Mouse (Mus musculus) liver, embryonic 11.5 days (tissue): ENCODE data around the gene Cep295nl. TPM values are rescaled to one million over a fixed set of nuclear protein-coding genes. Genes with fewer than 3 reads are reported as not detected.

Experiments
- ATAC-seq: fragments of 200-750 bp; cut with Nextera tagmentation; replicated peaks from 2 replicates; pipeline ENCODE4 v1.8.0; 2017; ENCODE audit warnings: moderate number of reproducible peaks, mild to moderate bottlenecking, moderate TSS enrichment, moderate library complexity; ENCODE audit not compliant: low FRiP score
- DNase-seq: peaks from one replicate; pipeline ENCODE4 v3.0.0-alpha.2; 2017; ENCODE audit warnings: low spot score
- H3K27ac ChIP-seq: fragments of 300-500 bp; sonication (generic); 2 replicates; pipeline ENCODE4 v1.5.1; 2014; ENCODE audit warnings: mild to moderate bottlenecking, low read depth, low read length, control low read depth
- H3K27me3 ChIP-seq: fragments of 300-500 bp; sonication (generic); replicated peaks from 2 replicates; pipeline ENCODE4 v1.6.1; 2014; ENCODE audit warnings: low read length, mixed read lengths; ENCODE audit not compliant: control insufficient read depth, insufficient read depth
- H3K36me3 ChIP-seq: fragments of 300-500 bp; sonication (generic); 2 replicates; pipeline ENCODE4 v1.6.1; 2014; ENCODE audit warnings: mild to moderate bottlenecking, low read length, moderate library complexity, mixed read lengths; ENCODE audit not compliant: control insufficient read depth, insufficient read depth
- H3K4me1 ChIP-seq: fragments of 300-500 bp; sonication (generic); replicated peaks from 2 replicates; pipeline ENCODE4 v1.6.1; 2014; ENCODE audit warnings: low read length, mixed read lengths; ENCODE audit not compliant: control insufficient read depth, insufficient read depth
- H3K4me2 ChIP-seq: fragments of 300-500 bp; sonication (generic); 2 replicates; pipeline ENCODE4 v1.6.1; 2014; ENCODE audit warnings: mild to moderate bottlenecking, control low read depth, moderate library complexity
- H3K4me3 ChIP-seq: fragments of 300-500 bp; sonication (generic); 2 replicates; pipeline ENCODE4 v1.5.1; 2014; ENCODE audit warnings: low read depth, low read length, control low read depth
- H3K9ac ChIP-seq: fragments of 300-500 bp; sonication (generic); 2 replicates; pipeline ENCODE4 v1.6.1; 2014; ENCODE audit warnings: low read depth, low read length, control low read depth
- H3K9me3 ChIP-seq: fragments of 300-500 bp; sonication (generic); 2 replicates; pipeline ENCODE4 v1.6.1; 2016; ENCODE audit warnings: low read length, inconsistent platforms, mixed read lengths; ENCODE audit not compliant: control insufficient read depth
- WGBS: fragments of 180-500 bp; shearing (Covaris S2); extraction: QIAGEN DNeasy Blood & Tissue Kit; methylation state at CpG from one replicate; pipeline ENCODE4 v1.1.7; 2014; 5-methylcytosine and 5-hydroxymethylcytosine counted together
- polyA plus RNA-seq: library from polyadenylated mRNA; unstranded; fragments of >200 nt; fragmentation: Nextera tagmentation; extraction: Ambion mirVana; gene quantifications from 2 replicates; pipeline ENCODE4 v1.2.1, GENCODE M21; 2014

The Cep295nl gene
- polyA plus RNA-seq, 1 experiment from 2014 or later = not detected

DNA sequence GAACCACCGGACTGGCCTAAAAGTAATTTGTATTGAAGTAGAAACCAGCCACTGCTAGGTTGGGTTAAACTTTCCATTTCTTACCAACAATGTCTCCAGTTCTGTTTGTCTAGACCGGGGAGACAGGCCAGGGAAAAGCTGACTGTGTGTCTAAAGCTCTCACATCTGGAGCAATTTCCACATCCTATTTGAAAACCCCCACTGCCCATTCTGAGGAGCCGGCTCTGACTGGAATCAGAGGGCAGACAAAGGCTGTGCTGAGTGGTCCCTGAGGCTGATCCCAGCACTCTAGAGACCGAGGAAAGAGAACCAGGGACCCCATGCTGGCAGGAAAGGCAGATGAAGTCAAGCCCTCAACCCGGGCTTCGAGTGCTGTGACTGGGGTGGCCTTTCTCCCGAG is 30.3 kb upstream of the Cep295nl start:
- no peak for ATAC-seq
- DNase-seq = no peak
- Histone ChIP-seq H3K4me1 (no peaks in the 10 kb centered on the region), H3K27ac (no peak overlapping the region), H3K4me2 (no peak overlapping the region), H3K9ac (no peak overlapping the region), H3K36me3 (no peaks in the 10 kb centered on the region), H3K4me3 (no peak overlapping the region), H3K27me3 (no peaks in the 10 kb centered on the region; the same call in 1 of the 2 replicates), H3K9me3 (no peaks in the 10 kb centered on the region)
- WGBS = 63% methylated on average over 7 of the region's 7 CpGs

- Histone ChIP-seq H3K4me2 (no peak overlapping the region), H3K27me3 (no peaks in the 10 kb centered on the region; the same call in 1 of the 2 replicates), H3K27ac (no peak overlapping the region), H3K9ac (no peak overlapping the region), H3K4me1 (no peaks in the 10 kb centered on the region), H3K36me3 (no peaks in the 10 kb centered on the region), H3K9me3 (no peaks in the 10 kb centered on the region), H3K4me3 (no peak overlapping the region)
- ATAC-seq (no peak), DNase-seq (no peak)
- whole genome bisulfite sequencing = 79% methylated on average over 7 of the region's 7 CpGs
These were observed 29.6 kb upstream of the Cep295nl start for GRCm38 (mm10) chr11:118371876-118372275.

DNA sequence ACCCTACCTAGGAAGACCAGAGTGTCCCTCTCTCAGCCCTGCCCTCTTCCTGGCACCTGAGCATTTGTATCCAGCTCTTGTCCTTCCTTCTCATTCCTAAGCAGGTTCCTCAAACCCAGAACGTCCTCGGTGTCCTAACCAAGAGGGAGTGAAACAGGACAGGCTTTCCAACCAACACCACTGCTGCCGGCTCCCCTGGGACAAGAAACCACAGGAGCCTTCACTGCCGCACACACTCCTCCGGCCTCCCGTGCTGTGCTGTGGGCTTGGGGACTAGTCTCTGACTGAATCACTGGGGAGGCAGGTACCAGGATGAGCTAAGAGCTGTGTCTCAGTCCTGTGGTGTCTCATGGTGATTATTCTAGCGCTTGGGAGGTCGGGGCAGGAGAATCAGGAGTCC is 27.4 kb upstream of the Cep295nl start:
- no peaks in the 10 kb centered on the region for H3K9me3 ChIP-seq

GRCm38 (mm10) chr11:118369251-118369650 is 27.0 kb upstream of the Cep295nl start:
- Histone ChIP-seq H3K4me1 (no peaks in the 10 kb centered on the region), H3K9me3 (no peaks in the 10 kb centered on the region), H3K9ac (no peak overlapping the region), H3K36me3 (no peaks in the 10 kb centered on the region), H3K27me3 (no peaks in the 10 kb centered on the region), H3K4me2 (no peak overlapping the region), H3K4me3 (no peak overlapping the region), H3K27ac (no peak overlapping the region)
- DNase-seq = no peak
- ATAC-seq = no peak
- 73% methylated on average over 5 of the region's 5 CpGs for WGBS

More for the DNA sequence above, 27.4 kb upstream of the Cep295nl start:
- WGBS = 62% methylated on average over 8 of the region's 8 CpGs
- no peak for ATAC-seq
- H3K4me1 ChIP-seq = no peaks in the 10 kb centered on the region
- H3K27ac ChIP-seq = no peak overlapping the region
- no peak overlapping the region for H3K4me3 ChIP-seq
- DNase-seq = no peak
- H3K27me3 ChIP-seq = no peaks in the 10 kb centered on the region
- no peak overlapping the region for H3K4me2 ChIP-seq
- H3K36me3 ChIP-seq = no peaks in the 10 kb centered on the region
- no peak overlapping the region for H3K9ac ChIP-seq

DNA sequence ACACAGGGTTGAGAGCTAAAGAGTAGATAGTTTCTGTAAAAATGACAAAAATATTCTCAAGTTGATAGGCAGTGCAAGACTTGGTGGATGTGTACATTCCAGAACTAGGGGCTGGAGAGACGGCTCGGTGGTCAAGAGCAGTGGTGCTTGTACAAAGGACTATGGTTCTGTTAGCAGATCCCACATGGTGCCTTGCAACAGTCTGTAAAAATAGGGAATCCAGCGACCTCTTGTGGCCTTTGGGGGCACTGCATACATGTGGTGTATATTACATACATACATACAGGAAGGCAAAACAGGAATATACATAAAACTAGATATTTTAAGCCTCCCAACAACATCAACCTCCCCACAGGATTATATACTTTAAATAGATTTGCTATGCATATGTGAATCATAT is 26.0 kb upstream of the Cep295nl start:
- Histone ChIP-seq H3K27me3 (no peaks in the 10 kb centered on the region), H3K36me3 (no peaks in the 10 kb centered on the region), H3K4me3 (no peak overlapping the region), H3K9ac (no peak overlapping the region), H3K9me3 (no peaks in the 10 kb centered on the region), H3K4me2 (no peak overlapping the region), H3K4me1 (peaks cover 3% of the 10 kb centered on the region), H3K27ac (no peak overlapping the region)
- WGBS = 64% methylated on average over 3 of the region's 3 CpGs
- no peak for ATAC-seq
- no peak for DNase-seq

GRCm38 (mm10) chr11:118366559-118366958 is 24.3 kb upstream of the Cep295nl start:
- no peak overlapping the region for H3K4me2 ChIP-seq
- no peak for ATAC-seq
- WGBS = 66% methylated on average over 8 of the region's 8 CpGs

DNA sequence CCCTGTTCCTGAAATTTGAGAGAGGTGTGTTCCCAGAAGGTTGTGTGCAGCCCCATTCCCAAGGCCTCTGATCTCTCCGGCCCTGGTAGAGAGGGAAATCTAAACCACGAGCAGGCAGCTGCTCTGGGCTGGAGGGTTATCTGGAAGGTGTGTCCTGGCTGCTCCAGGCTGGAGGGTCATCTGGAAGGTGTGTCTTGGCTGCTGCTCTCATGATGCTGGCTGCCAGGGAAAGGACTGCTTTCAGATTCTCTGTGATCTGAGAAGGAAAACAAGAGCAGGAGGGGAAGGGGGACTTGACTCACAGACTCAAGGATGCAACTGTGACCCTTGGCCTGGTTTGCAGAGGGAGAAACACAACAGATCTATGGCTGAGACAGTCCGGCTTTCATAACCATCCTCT is 23.8 kb upstream of the Cep295nl start:
- H3K27ac ChIP-seq = no peak overlapping the region
- no peak overlapping the region for H3K4me2 ChIP-seq
- no peaks in the 10 kb centered on the region for H3K9me3 ChIP-seq
- peaks cover 4% of the 10 kb centered on the region for H3K4me1 ChIP-seq
- DNase-seq = no peak
- 41% methylated on average over 3 of the region's 3 CpGs for WGBS
- no peak overlapping the region for H3K9ac ChIP-seq
- H3K27me3 ChIP-seq = no peaks in the 10 kb centered on the region
- H3K4me3 ChIP-seq = no peak overlapping the region
- no peaks in the 10 kb centered on the region for H3K36me3 ChIP-seq
- no peak for ATAC-seq

More at GRCm38 (mm10) chr11:118366559-118366958, 24.3 kb upstream of the Cep295nl start:
- H3K9me3 ChIP-seq = no peaks in the 10 kb centered on the region
- no peaks in the 10 kb centered on the region for H3K27me3 ChIP-seq
- H3K4me3 ChIP-seq = no peak overlapping the region
- no peaks in the 10 kb centered on the region for H3K36me3 ChIP-seq
- H3K9ac ChIP-seq = no peak overlapping the region
- no peak overlapping the region for H3K27ac ChIP-seq
- H3K4me1 ChIP-seq = peaks cover 4% of the 10 kb centered on the region
- DNase-seq = no peak

DNA sequence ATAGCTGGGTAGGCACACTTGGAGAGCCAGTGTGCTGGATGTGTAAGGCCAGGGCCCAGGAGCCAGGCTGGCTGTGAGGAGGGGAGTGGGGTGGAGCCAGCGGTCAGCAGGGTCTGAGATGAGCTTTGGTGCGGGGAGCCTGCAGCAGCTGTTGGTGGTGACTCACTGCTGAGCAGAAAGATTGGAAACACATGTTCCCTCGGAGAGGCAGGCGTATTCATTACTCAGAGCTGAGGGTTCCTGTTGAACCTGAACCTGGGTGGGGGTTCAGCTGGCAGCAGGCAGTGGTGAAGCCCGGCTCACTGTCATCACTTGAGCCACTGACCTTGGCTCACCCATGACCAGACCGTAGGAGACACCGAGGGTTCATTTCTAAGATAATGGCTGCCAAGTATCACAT is 22.9 kb upstream of the Cep295nl start:
- no peak overlapping the region for H3K4me3 ChIP-seq
- DNase-seq (no peak), ATAC-seq (no peak)
- H3K36me3 ChIP-seq = no peaks in the 10 kb centered on the region
- no peak overlapping the region for H3K9ac ChIP-seq
- no peaks in the 10 kb centered on the region for H3K27me3 ChIP-seq
- H3K4me2 ChIP-seq = no peak overlapping the region
- WGBS = 57% methylated on average over 7 of the region's 7 CpGs
- peaks cover 7% of the 10 kb centered on the region for H3K4me1 ChIP-seq
- no peaks in the 10 kb centered on the region for H3K9me3 ChIP-seq
- no peak overlapping the region for H3K27ac ChIP-seq

DNA sequence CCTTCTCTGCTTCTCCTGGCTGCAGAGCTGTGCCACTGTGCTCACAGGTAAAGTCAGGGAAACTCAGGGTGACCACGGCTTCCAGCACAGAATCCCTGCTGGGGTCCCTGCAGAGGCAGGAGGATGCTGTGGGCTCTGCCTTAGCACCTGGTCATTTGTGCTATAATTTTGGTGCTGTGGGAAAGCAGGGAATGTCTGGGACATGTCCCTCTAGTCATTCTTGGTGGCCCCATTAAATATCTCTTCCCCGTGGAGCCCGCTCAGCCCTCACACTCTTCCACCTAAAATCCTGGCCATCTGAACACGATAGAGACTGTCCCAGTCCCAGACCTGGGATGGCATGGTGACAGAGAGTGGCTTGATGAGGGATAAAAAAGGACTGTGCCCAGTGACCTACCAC is 21.7 kb upstream of the Cep295nl start:
- H3K27ac ChIP-seq = no peak overlapping the region
- peaks cover 7% of the 10 kb centered on the region for H3K4me1 ChIP-seq
- no peak overlapping the region for H3K4me2 ChIP-seq
- ATAC-seq (no peak), DNase-seq (no peak)
- no peaks in the 10 kb centered on the region for H3K36me3 ChIP-seq
- H3K9me3 ChIP-seq = no peaks in the 10 kb centered on the region
- H3K27me3 ChIP-seq = no peaks in the 10 kb centered on the region
- H3K4me3 ChIP-seq = no peak overlapping the region
- no peak overlapping the region for H3K9ac ChIP-seq
- 87% methylated on average over 4 of the region's 4 CpGs for WGBS
